Mouse (Mus musculus): ENCODE data around the gene Trpm4. TPM values are rescaled to one million over a fixed set of nuclear protein-coding genes. Genes with fewer than 3 reads are reported as not detected.
A peak's percentile ranks its signal among the peaks of the same experiment; 100 is the strongest.
"Not testable (repeated sequence)": the region's sequence is repeated elsewhere in the genome, so short reads cannot be mapped to it uniquely, and the experiment has no call there.

The Trpm4 gene
- polyA plus RNA-seq, 1 experiment from 2014 or later, result 11.5 TPM

GRCm38 (mm10) chr7:45263006-45263607 lies 70.5 kb downstream of the Trpm4 start:
- H3K4me1 ChIP-seq, result 0 out of 2 replicates have a peak, but pooled peaks cover 2% of the 10 kb centered on the region
- H3K9me3 ChIP-seq (replicated peaks), result no peaks in the 10 kb centered on the region
- H3K27me3 ChIP-seq, result peaks cover 9% of the 10 kb centered on the region; the same call in 1 of the 2 replicates
- WGBS, result 64% methylated on average over 7 of the region's 7 CpGs
- no peak for ATAC-seq (ENCODE audit: low FRiP score)
- no peak overlapping the region for H3K27ac ChIP-seq
- H3K4me3 ChIP-seq, result no peak overlapping the region
- H3K36me3 ChIP-seq, result no peaks in the 10 kb centered on the region
- no peak overlapping the region for H3K9ac ChIP-seq
- no peak overlapping the region for H3K4me2 ChIP-seq (replicated peaks)

- no peak for ATAC-seq (ENCODE audit: low FRiP score)
- Histone ChIP-seq H3K9me3 (replicated peaks) (no peaks in the 10 kb centered on the region), H3K27me3 (peaks cover 6% of the 10 kb centered on the region; the same call in 1 of the 2 replicates), H3K4me1 (0 out of 2 replicates have a peak, but pooled peaks cover 2% of the 10 kb centered on the region), H3K4me2 (replicated peaks) (no peak overlapping the region), H3K36me3 (no peaks in the 10 kb centered on the region), H3K4me3 (no peak overlapping the region), H3K27ac (no peak overlapping the region), H3K9ac (peak overlapping the region; percentile 8; the same call in 1 of the 2 replicates)
- 73% methylated on average over 7 of the region's 7 CpGs for WGBS
These were observed 71.3 kb downstream of the Trpm4 start for GRCm38 (mm10) chr7:45262266-45262665.

- Histone ChIP-seq H3K9me3 (replicated peaks) (no peaks in the 10 kb centered on the region), H3K4me3 (no peak overlapping the region), H3K27ac (no peak overlapping the region), H3K27me3 (peaks cover 6% of the 10 kb centered on the region; the same call in 1 of the 2 replicates), H3K9ac (no peak overlapping the region), H3K4me1 (0 out of 2 replicates have a peak, but pooled peaks cover 2% of the 10 kb centered on the region), H3K36me3 (no peaks in the 10 kb centered on the region), H3K4me2 (replicated peaks) (no peak overlapping the region)
- no peak for ATAC-seq (ENCODE audit: low FRiP score)
- 90% methylated on average over 8 of the region's 8 CpGs for WGBS
These were observed 74.3 kb downstream of the Trpm4 start for GRCm38 (mm10) chr7:45259281-45259680.

GRCm38 (mm10) chr7:45257063-45257840 lies 76.3 kb downstream of the Trpm4 start:
- ATAC-seq (ENCODE audit: low FRiP score), result no peak
- no peaks in the 10 kb centered on the region for H3K9me3 ChIP-seq (replicated peaks)
- H3K9ac ChIP-seq, result no peak overlapping the region
- no peaks in the 10 kb centered on the region for H3K36me3 ChIP-seq
- no peak overlapping the region for H3K4me2 ChIP-seq (replicated peaks)
- H3K4me1 ChIP-seq, result no peaks in the 10 kb centered on the region
- no peak overlapping the region for H3K4me3 ChIP-seq
- no peak overlapping the region for H3K27ac ChIP-seq
- no peaks in the 10 kb centered on the region; the same call in 1 of the 2 replicates for H3K27me3 ChIP-seq
- WGBS, result 56% methylated on average over 11 of the region's 11 CpGs

GRCm38 (mm10) chr7:45255822-45256221 lies 77.8 kb downstream of the Trpm4 start:
- not testable (repeated sequence) for H3K36me3 ChIP-seq; H3K4me3 ChIP-seq; H3K27ac ChIP-seq; ATAC-seq (ENCODE audit: low FRiP score); H3K4me2 ChIP-seq (replicated peaks); H3K9ac ChIP-seq; H3K27me3 ChIP-seq; H3K4me1 ChIP-seq; H3K9me3 ChIP-seq (replicated peaks)
- 93% methylated on average over 6 of the region's 7 CpGs for WGBS

- ATAC-seq (ENCODE audit: low FRiP score), result no peak
- H3K36me3 ChIP-seq, result no peaks in the 10 kb centered on the region
- H3K9ac ChIP-seq, result no peak overlapping the region
- H3K4me3 ChIP-seq, result no peak overlapping the region
- H3K4me2 ChIP-seq (replicated peaks), result no peak overlapping the region
- WGBS, result 91% methylated on average over 8 of the region's 8 CpGs
- H3K27me3 ChIP-seq, result no peaks in the 10 kb centered on the region
- H3K9me3 ChIP-seq (replicated peaks), result no peaks in the 10 kb centered on the region
- H3K4me1 ChIP-seq, result no peaks in the 10 kb centered on the region
- H3K27ac ChIP-seq, result no peak overlapping the region
These were observed 79.8 kb downstream of the Trpm4 start for GRCm38 (mm10) chr7:45253806-45254205.

Other genes with a start within 250 kb of the Trpm4 start
- 177 and 180 TPM in 2 replicates for gene Rcn3, start 241.6 kb downstream of the Trpm4 start, polyA plus RNA-seq (2016; fragmentation: Nextera tagmentation; extraction: Ambion mirVana)
- 20.2 and 21.0 TPM in 2 replicates for gene Fcgrt, start 229.9 kb downstream of the Trpm4 start, polyA plus RNA-seq (2016; fragmentation: Nextera tagmentation; extraction: Ambion mirVana)
- 982 and 1,135 TPM in 2 replicates for gene Rps11, start 209.3 kb downstream of the Trpm4 start, polyA plus RNA-seq (2016; fragmentation: Nextera tagmentation; extraction: Ambion mirVana)
- 977 and 1,019 TPM in 2 replicates for gene Rpl13a, start 205.0 kb downstream of the Trpm4 start, polyA plus RNA-seq (2016; fragmentation: Nextera tagmentation; extraction: Ambion mirVana)
- 0.31 TPM in 1 of 2 replicates, not detected in the other for gene Gm45713, start 197.5 kb downstream of the Trpm4 start, polyA plus RNA-seq (2016; fragmentation: Nextera tagmentation; extraction: Ambion mirVana)
- 0.52 and 1.6 TPM in 2 replicates for gene Flt3l, start 197.3 kb downstream of the Trpm4 start, polyA plus RNA-seq (2016; fragmentation: Nextera tagmentation; extraction: Ambion mirVana)
- gene Pih1d1, start 179.5 kb downstream of the Trpm4 start, polyA plus RNA-seq (2016; fragmentation: Nextera tagmentation; extraction: Ambion mirVana), result 90.3 and 91.0 TPM in 2 replicates
- gene Aldh16a1, start 179.2 kb downstream of the Trpm4 start, polyA plus RNA-seq (2016; fragmentation: Nextera tagmentation; extraction: Ambion mirVana), result 33.4 and 39.8 TPM in 2 replicates
- 1.1 and 1.2 TPM in 2 replicates for gene Slc17a7, start 169.8 kb downstream of the Trpm4 start, polyA plus RNA-seq (2016; fragmentation: Nextera tagmentation; extraction: Ambion mirVana)
- not detected in 2 replicates for gene Gfy, start 154.2 kb downstream of the Trpm4 start, polyA plus RNA-seq (2016; fragmentation: Nextera tagmentation; extraction: Ambion mirVana)
- not detected in 2 replicates for gene Pth2, start 152.8 kb downstream of the Trpm4 start, polyA plus RNA-seq (2016; fragmentation: Nextera tagmentation; extraction: Ambion mirVana)
- gene Ccdc155, start 128.9 kb downstream of the Trpm4 start, polyA plus RNA-seq (2016; fragmentation: Nextera tagmentation; extraction: Ambion mirVana), result 0.46 and 0.48 TPM in 2 replicates
- gene Dkkl1, start 121.6 kb downstream of the Trpm4 start, polyA plus RNA-seq (2016; fragmentation: Nextera tagmentation; extraction: Ambion mirVana), result 3.0 and 3.4 TPM in 2 replicates
- 185 and 208 TPM in 2 replicates for gene Tead2, start 118.0 kb downstream of the Trpm4 start, polyA plus RNA-seq (2016; fragmentation: Nextera tagmentation; extraction: Ambion mirVana)
- 1.3 and 1.5 TPM in 2 replicates for gene Cd37, start 94.7 kb downstream of the Trpm4 start, polyA plus RNA-seq (2016; fragmentation: Nextera tagmentation; extraction: Ambion mirVana)
- gene Slc6a16, start 92.7 kb downstream of the Trpm4 start, polyA plus RNA-seq (2016; fragmentation: Nextera tagmentation; extraction: Ambion mirVana), result 0.10 and 0.28 TPM in 2 replicates
- not detected in 2 replicates for gene Slc6a21, start 56.3 kb downstream of the Trpm4 start, polyA plus RNA-seq (2016; fragmentation: Nextera tagmentation; extraction: Ambion mirVana)
- 0.65 and 0.68 TPM in 2 replicates for gene Hrc, start 1.5 kb upstream of the Trpm4 start, polyA plus RNA-seq (2016; fragmentation: Nextera tagmentation; extraction: Ambion mirVana)
- gene Ppfia3, start 33.2 kb upstream of the Trpm4 start, polyA plus RNA-seq (2016; fragmentation: Nextera tagmentation; extraction: Ambion mirVana), result 15.6 and 16.2 TPM in 2 replicates
- gene Lin7b, start 36.8 kb upstream of the Trpm4 start, polyA plus RNA-seq (2016; fragmentation: Nextera tagmentation; extraction: Ambion mirVana), result 2.9 and 3.8 TPM in 2 replicates
- 285 and 300 TPM in 2 replicates for gene Snrnp70, start 62.0 kb upstream of the Trpm4 start, polyA plus RNA-seq (2016; fragmentation: Nextera tagmentation; extraction: Ambion mirVana)
- gene Kcna7, start 71.9 kb upstream of the Trpm4 start, polyA plus RNA-seq (2016; fragmentation: Nextera tagmentation; extraction: Ambion mirVana), result not detected in 2 replicates
- gene Ntf5, start 79.9 kb upstream of the Trpm4 start, polyA plus RNA-seq (2016; fragmentation: Nextera tagmentation; extraction: Ambion mirVana), result 1.2 and 1.3 TPM in 2 replicates
- gene Lhb, start 87.0 kb upstream of the Trpm4 start, polyA plus RNA-seq (2016; fragmentation: Nextera tagmentation; extraction: Ambion mirVana), result 1.0 and 1.6 TPM in 2 replicates
- 34.8 TPM in 2 replicates for gene Gys1, start 101.1 kb upstream of the Trpm4 start, polyA plus RNA-seq (2016; fragmentation: Nextera tagmentation; extraction: Ambion mirVana)
- 124 and 129 TPM in 2 replicates for gene Ruvbl2, start 104.3 kb upstream of the Trpm4 start, polyA plus RNA-seq (2016; fragmentation: Nextera tagmentation; extraction: Ambion mirVana)
- gene Ftl1, start 126.1 kb upstream of the Trpm4 start, polyA plus RNA-seq (2016; fragmentation: Nextera tagmentation; extraction: Ambion mirVana), result 5,718 and 6,089 TPM in 2 replicates
- gene Bax, start 133.1 kb upstream of the Trpm4 start, polyA plus RNA-seq (2016; fragmentation: Nextera tagmentation; extraction: Ambion mirVana), result 231 and 244 TPM in 2 replicates
- 0.13 and 0.54 TPM in 2 replicates for gene Tulp2, start 148.1 kb upstream of the Trpm4 start, polyA plus RNA-seq (2016; fragmentation: Nextera tagmentation; extraction: Ambion mirVana)
- not detected in 2 replicates for gene Gm45808, start 153.0 kb upstream of the Trpm4 start, polyA plus RNA-seq (2016; fragmentation: Nextera tagmentation; extraction: Ambion mirVana)
- 3.4 and 3.5 TPM in 2 replicates for gene Dhdh, start 155.0 kb upstream of the Trpm4 start, polyA plus RNA-seq (2016; fragmentation: Nextera tagmentation; extraction: Ambion mirVana)
- gene Nucb1, start 176.6 kb upstream of the Trpm4 start, polyA plus RNA-seq (2016; fragmentation: Nextera tagmentation; extraction: Ambion mirVana), result 144 and 147 TPM in 2 replicates
- 16.7 and 19.2 TPM in 2 replicates for gene Ppp1r15a, start 192.5 kb upstream of the Trpm4 start, polyA plus RNA-seq (2016; fragmentation: Nextera tagmentation; extraction: Ambion mirVana)
- gene Plekha4, start 192.6 kb upstream of the Trpm4 start, polyA plus RNA-seq (2016; fragmentation: Nextera tagmentation; extraction: Ambion mirVana), result 1.9 and 3.8 TPM in 2 replicates
- gene Hsd17b14, start 221.1 kb upstream of the Trpm4 start, polyA plus RNA-seq (2016; fragmentation: Nextera tagmentation; extraction: Ambion mirVana), result 0.70 and 0.79 TPM in 2 replicates
- gene Bcat2, start 236.4 kb upstream of the Trpm4 start, polyA plus RNA-seq (2016; fragmentation: Nextera tagmentation; extraction: Ambion mirVana), result 35.2 and 36.9 TPM in 2 replicates